Mouse (Mus musculus): ENCODE measurements at regions not wholly inside any gene's neighbourhood (a gene's known extent, or its start where the extent isn't known, plus 50 kb on each side); places are given as distances from the start of the nearest gene placed in this dataset.

DNA sequence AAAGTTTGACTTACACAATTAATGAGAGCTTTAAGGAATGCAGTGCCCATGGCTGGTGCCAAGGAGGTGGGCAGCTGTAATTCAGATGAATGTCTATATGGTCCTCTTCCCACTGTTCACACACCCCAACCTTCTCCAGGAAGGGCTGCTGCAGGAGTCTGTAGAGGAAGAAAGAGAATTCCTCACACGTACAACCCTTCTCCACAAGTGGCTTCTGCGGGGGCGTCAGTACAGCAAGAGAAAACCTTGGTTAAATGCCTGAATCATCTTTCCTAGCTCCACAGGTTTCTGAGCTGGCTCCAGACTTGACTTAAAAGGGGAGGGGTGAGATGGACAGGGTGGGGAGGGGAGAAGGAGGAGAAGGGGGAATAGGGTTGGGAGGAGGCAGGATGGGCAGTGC is 306.3 kb downstream of the Tbc1d1 start:
- DNase-seq (ENCODE audit: low read depth), result no peak

DNA sequence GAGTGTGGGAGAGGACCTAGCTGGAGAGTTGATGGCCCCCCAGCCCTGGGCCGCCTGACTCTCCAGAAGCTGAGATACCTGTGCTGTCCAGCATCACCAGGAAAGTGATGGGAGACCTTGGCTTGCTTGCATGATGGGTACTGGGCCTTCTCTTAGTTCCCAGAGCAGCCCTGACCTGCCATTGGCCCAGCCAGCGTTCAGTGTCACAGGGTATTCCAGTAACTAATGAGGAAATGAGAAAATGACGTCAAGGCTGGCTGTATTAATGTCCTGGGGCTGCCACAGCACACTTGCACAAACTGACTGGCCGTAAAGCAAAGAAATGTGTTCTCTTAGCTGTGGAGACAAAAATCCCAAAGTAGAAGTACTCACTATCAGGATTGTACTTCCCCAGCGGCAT is 307.5 kb downstream of the Tbc1d1 start:
- no peak for DNase-seq (ENCODE audit: low read depth)

DNA sequence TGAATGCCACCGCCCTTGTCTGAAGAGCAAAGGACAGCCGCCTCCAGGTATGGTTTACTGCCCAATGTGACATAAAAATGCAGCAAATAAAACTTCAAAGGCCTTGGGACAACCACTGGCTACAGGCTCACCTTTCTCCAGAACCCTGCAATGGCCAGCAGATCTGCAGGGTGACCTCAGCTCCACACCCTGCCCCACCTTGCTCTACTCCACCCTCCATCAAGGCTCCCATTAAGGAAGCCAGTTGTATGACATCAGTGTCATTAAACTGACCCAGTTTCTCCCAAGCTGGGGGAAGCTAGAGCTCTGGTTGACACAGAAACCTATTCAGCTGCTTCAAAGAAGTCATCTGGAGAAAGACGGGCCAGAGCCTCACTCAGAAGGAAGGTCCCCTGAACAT is 310.2 kb downstream of the Tbc1d1 start:
- no peak for DNase-seq (ENCODE audit: low read depth)

DNA sequence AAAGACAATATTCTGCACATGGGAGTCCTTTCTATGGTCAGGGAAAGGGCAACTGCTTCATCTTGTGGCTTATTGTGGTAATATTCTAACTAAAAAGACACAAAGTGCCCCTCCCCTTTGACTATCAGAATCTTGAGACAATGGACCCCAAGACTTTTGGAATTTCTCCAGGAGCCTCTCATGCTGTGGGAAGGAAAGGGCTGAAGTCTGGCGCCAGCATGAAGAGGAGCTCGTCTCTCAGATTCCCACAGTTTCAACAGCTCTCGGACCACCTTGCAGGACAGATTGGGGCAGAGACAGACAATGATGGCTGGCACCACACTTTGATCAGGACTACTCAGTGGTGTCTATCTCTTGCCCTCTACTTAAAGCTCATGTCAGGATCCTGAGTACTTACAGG is 311.8 kb downstream of the Tbc1d1 start:
- DNase-seq (ENCODE audit: low read depth), result no peak

DNA sequence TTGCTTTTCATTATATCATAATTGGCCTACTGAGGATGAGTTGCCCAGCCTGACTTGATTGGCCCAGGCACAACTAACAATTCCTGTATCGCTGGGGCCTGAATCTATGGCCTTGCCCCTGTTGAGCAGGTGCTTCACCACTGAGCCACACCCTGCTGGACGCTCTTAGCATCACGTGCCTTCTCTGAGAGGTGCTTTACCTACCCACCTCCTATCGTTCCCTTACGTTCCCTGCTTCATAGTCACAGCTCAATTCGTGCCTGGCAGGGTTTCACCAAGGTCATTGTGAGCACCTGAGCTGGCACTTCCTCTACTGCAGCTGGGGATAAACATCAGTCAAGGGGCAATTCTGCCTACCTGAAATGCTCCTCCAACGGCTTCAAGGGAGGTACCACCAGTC is 312.2 kb downstream of the Tbc1d1 start:
- DNase-seq (ENCODE audit: low read depth), result no peak

DNA sequence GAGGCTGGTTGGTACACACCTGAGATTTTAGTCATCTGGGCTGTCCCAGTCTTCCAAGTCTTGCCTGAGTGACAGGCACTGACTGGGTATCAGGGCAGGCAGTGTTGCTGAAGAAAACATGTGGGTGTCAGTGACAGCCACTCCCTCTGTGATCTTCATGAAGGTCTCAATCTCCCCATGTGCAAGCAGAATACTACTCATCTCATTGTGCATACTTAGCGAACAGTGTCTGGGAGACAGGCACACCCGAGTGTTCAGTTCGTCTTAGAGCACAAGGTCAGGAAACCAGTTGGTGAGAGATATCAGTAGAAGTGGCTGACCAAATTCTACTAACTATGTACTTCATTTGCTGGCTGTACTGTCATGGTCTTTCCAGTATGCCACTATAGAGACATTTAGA is 315.9 kb downstream of the Tbc1d1 start:
- DNase-seq (ENCODE audit: low read depth), result no peak

DNA sequence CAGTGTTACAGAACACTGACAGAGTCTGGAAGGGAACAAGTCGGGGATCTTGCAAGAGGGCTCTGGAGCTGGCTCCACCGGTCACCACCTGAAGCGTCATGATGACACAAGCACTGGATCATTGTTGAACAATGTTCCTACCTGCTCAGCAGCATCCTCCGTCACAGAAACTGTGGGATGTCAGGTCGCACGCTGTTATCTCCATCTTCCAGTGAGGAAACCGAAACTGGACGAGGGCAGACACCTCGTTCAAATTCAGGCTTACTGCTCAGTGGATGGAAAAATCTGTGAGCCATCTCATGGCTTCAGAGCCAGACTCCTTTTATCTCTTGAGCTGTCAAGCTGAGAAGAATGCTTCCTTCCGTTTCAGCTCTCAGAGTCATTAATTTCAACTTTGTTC is 316.3 kb downstream of the Tbc1d1 start:
- DNase-seq (ENCODE audit: low read depth), result no peak

DNA sequence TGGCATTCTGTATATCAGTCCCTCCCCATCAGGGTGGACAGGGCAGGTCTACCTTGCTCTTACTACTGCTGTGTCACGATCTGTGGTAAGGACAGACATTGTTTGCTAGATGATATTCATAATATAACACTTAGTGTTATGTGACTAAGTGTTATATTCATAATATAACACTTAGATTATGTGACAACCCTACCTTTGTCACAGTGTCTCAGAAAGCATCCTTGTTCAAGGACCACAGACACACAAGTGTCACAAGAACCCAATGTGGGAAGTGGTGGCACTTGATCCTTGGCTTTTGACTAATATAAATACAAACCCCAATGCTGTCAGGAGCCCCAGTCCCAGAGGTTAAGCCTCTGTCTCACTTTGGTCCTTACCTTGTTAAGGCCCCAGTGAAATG is 318.8 kb downstream of the Tbc1d1 start:
- DNase-seq (ENCODE audit: low read depth), result no peak

DNA sequence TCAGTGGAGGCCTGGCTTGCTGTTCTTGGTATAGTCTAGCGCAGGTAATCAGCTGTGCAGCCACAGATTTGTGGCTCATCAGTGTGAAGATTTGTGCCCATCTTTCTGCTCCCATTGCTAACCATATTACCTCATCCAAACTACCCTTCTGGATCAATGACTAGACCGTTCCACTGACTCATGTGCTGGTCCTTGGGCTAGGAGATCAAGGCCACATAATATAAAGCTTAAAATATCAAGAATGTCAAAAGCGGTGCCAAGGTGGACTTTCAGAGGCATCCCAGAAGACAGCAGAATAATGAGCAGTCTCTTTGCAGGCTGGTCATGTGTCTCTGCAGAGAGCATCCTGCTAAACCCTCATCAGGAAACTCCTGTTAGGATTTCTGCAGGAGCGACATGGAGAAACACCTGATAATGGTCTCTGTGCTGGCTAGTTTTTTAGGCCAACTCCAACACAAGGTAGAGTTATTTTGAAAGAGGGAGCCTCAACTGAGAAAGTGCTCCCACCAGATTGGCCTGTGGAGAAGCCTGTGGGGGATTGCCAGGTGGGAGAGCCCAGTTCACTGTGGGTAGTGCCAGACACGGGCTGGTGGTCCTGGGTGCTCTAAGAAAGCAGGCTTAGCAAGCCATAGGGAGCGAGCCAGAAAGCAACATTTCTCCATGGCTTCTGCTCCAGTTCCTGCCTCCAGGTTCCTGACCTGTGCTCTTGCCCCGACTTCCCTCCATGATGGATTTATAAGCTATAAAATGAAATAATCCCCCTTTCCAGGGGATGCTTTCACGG is 319.8 kb downstream of the Tbc1d1 start:
- no peak for DNase-seq (ENCODE audit: low read depth)

DNA sequence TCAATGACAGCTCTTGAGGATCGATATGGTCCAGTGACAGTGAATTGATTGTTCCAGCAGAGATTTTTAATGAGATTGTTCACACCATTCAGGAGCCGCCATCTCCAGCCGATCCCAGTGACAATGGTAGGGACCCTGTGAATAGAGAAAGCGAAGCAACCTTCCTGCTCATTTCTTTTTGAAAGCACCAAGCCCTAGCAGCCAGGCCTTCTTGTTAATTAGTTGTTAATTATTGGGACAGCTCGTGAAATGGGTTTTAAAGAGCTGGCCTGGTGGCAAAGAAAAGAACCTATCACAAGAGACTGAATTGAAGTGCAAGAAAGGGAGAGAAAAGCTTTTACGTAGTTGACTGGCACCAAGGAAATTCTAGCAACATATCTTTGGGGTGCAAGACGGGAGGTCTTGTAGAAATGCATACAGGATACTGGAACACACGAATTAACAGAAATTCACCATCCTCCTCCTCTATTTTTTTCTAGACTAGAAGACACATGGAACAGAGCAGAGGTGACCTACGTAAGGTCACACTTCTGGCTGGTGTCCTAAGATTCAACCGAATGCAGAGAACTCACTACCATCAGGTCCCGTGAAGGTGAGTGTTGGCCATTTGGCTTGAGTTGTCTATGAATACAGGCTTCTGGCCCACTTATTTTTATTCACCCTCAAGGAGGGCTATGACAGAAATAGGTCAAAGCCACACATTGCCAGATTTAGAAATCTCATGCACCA is 320.7 kb downstream of the Tbc1d1 start:
- no peak for DNase-seq (ENCODE audit: low read depth)

DNA sequence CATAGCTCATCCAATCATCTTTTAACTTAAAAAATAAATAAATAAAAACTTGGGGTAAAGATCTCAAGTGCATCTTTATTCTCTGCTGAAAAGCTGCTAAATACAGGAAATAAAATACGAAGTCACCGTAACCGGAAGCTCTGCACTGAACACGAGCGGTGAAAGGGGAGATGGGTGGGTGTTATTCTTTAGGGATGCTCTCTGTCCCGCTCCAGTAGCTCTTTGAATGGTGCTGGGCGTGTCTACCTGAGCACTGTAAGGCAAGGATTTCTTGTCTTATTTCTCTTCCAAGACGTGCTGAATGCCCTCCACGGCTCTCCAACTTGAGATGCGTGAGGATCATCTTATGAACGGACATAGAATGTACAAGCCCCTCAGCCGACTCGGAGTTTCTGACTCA is 322.0 kb downstream of the Tbc1d1 start:
- no peak for DNase-seq (ENCODE audit: low read depth)

DNA sequence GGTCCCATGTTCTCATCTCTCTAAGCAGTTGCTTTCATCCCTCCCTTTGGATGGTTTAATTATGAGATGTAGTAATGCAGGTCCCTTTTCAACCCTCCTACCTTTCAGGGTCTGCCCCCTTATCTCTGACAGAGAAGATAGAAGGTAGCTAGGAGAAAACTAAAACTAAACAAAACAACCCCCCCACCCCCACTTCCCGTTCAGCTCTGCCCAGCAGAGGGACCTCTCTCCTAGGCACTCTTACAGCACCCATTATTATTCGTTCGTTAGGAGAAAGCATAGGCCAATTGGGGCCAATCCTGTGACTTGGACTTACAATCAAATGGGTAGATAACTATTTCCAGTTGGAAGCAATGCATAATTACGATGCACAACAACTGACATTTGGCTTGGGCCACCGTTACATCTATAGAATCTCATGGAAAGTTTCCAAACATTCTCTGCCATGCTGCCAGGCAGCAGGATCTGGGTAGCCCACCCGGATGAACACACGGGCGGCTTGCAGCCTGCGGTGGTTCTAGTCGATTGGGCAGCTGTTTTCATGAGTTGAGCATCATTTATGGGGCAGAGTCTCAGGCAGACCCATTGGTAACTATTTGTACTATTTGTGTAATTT is 322.6 kb downstream of the Tbc1d1 start:
- no peak for DNase-seq (ENCODE audit: low read depth)

DNA sequence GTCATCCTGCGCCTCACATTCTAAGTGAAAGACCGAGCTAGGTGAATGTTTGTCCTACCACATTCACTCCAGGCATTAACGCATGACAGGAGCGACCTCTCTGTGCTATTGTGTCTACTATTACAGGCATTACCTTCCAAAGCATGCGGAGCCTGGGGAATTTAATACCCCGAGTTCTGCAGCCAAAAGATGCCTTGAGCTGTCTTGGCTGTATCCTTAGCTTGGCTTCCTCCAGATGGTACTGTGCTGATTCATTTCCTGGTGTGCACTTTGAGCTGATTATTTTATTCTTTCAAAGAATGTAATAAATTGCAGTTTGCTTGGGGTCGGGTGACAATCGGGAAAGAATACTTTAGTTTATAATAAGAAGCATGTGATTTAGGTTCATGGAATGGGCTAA is 323.2 kb downstream of the Tbc1d1 start:
- no peak for DNase-seq (ENCODE audit: low read depth)

DNA sequence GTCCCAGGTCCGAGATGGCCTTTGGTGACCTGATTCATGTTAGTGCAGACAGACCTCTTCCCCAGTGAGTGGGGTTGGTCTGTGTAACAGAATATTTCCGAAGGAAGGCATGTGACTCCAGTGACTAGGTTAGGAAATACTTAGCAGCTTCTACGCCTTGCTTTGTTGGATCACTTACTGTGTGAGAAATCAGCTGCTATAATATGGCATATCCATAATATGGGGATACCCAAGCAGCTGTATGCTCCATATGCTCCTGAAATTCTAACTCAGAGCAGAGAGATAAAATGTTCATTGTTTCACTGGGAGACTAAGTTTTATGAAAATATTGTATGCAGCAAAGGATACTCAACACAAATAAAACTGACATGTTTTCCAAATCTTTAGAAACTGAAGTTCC is 318.1 kb upstream of the Klf3 start:
- no peak for DNase-seq (ENCODE audit: low read depth)

DNA sequence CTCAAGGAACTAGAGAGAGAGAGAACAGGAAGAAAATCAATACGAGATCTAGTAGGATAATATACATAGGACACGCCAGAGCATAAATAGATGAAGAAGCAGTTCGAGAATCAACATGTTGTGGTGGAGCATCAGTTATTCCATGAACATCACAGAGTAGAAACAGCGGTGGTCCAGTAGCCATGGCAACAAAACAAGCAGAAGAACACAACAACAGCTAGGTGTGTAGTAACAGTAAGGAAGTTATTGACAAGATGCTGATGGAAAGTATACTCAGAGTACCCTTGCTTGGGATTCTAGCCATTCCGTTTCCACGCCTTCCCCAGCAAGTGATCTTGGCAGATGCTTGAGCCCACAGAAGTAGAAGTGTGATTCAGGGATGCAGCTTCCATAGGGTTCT is 317.3 kb upstream of the Klf3 start:
- DNase-seq (ENCODE audit: low read depth), result no peak

DNA sequence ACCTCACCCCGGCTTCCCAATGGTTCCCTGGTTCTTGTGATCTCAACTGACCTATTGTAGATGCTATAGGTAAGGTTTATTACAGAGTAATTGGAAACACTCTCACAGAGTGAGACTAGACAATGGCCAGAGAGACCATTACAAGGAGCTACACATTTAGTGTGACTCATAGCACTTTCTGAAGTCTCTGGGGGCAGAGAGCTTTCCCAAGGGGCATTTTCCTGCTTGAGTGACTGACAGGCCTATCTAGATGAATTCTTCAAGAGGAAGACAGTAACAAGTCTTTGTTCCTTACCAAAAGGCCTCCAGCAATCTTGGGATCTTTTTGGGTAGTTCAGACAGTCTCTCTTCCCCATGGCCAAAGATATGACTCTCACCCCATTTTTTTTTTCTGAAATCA is 316.4 kb upstream of the Klf3 start:
- DNase-seq (ENCODE audit: low read depth), result no peak

DNA sequence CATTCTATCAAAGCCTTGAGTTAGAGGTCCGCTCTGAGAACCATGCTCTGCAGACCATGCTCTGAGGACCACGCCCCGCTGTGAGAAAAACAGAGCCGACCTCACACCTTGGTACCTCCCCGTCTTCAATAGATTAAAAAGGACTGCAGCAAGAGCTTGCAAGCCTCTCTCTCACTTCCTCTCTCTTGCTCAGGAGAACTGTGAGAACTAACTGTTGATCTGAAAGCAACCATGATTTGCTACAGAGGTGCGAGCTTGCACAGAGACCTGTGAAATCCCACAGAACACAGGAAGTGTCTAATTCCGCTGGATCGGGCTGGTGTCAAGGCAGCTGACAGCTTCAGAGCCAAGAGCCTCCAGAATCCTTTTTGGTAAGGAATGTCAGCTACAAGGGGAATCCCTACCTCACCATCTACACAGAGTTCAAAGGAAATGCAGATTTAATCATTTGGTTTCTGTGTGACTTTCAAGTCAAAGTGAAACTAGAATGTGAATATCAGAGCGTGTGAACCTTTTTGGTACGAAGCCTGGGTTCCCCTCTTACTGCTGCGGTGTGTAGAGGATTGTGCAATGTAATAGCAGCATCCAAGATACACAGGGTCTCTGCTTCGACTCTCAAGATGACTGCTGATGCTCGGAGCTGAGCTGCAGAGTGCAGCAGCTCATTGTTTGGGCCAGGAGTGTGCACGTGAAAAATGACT is 315.3 kb upstream of the Klf3 start:
- no peak for DNase-seq (ENCODE audit: low read depth)

DNA sequence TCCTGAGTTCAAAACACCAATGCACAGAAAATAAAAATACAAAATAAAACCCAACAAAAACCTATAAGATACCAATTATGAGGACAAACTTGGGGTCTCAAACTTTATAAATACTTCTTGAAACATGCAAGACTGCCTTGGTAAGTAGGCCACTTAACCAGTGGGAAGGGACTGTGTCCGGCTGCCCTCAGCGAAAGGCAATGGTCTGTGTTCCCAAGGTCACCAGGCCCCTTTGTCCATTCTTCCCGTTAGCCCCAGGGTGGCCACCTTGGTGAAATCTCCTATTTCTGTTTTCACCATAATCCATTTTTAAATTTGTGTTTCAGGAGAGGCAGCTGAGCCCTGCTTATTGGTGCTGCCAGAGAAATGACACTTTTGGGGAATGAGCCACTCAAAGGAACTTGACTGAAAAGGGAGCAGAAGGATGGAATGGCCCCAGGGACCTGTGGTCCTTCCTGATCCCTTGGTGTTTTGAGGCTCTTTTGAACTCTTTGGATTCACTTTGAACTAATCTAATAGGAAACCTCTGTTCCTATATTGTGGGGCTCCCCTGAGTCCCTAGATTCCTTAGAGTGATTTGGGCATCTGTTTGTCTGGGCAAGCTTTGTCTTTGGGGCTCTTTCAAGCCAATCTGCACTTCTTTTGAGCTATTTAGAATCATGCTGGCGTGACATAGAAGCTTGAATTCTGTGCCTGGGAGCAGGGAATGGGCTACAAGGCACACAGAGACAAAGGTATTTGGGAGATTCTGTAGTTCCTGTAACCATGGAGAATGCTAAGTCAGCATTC is 313.3 kb upstream of the Klf3 start:
- DNase-seq (ENCODE audit: low read depth), result no peak

DNA sequence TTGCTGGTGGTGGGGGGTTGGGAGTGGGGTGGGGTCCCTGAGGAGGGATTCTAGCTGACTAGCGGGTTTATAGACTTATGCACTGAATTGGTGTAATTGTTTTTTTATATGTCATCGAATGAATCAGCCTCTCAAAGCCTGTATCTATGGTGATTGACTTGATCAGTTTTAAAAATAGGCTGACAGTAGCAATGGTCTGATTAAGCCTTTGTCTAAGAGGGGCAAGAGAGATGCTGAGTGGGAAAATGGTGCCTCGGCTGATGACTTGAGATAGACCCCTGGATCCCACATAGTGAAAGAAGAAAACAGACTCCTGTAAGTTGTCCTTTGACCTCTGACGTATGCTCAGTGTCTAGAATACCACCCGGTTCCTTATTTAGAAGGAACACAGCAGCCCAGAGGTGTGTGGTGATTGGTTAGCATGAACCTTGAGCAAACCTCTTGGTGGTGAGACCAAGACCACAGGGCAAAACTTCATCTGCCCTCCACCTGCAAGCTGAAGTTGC is 312.7 kb upstream of the Klf3 start:
- no peak for DNase-seq (ENCODE audit: low read depth)

DNA sequence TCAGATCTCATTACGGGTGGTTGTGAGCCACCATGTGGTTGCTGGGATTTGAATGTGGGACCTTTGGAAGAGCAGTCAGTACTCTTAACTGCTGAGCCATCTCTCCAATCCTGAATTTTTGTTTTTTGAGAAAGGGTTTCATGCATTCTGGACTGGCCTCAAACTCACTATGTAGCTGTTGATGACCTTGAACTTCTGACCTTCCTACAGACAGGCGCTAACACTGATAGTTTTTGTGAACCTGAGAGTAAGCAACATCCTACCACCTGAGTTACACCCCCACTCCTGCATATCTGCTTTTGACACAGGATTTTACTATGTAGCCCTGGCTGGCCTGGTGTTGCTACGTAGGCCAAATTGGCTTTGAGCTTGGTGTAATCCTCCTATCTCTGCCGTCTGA is 308.8 kb upstream of the Klf3 start:
- no peak for DNase-seq (ENCODE audit: low read depth)

DNA sequence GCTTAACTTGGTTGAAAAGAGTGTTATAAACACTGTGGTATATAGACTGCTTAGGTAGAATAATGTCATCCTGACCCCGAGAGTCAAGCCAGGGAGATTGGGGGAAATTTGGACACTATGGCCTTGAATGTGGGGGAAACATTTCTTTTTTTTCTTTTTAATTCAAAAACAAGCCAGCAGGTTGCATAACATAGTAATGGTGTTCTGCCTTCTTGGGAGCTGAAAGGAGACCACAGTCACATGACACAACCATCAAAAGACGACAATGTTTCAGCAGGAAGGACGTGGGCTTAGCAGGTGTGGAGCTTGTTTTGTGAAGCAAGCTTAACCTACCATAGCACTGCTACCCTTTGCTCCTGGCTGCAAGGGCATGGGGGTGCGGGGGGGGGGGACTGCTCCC is 306.3 kb upstream of the Klf3 start:
- no peak for DNase-seq (ENCODE audit: low read depth)

DNA sequence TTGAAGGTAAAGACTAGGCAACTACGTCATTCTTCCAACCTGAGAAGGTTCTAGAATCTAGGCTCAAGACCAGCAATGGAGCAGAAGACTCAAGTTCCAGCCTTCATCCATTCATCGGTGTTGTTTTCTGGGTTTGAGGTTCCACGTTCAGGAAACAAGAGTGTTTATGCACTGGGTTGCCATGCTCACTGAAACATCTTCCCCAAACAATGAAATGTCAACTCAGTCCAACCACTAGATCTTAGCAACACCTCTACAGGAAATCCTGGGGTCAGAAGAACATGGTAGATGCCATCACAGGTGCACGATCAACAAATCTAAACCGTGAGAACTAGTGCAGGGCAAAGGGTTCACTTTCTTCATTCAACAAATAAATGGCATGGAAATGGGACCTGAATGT is 304.8 kb upstream of the Klf3 start:
- no peak for DNase-seq (ENCODE audit: low read depth)
